Mouse (Mus musculus): ENCODE data around the gene Gstm3. TPM values are rescaled to one million over a fixed set of nuclear protein-coding genes. Genes with fewer than 3 reads are reported as not detected.
A peak's percentile ranks its signal among the peaks of the same experiment; 100 is the strongest.

Gstm3 gene
- polyA plus RNA-seq, 1 experiment from 2014 or later = 54.0 TPM

GRCm38 (mm10) chr3:107931670-107932069 lies 37.4 kb downstream of the Gstm3 start, which contains the start of gene Gstm7:
TSS of gene Gstm7 (minus strand) at chr3:107931817.
- no peaks in the 10 kb centered on the region for H3K9me3 ChIP-seq (ENCODE audit: control insufficient read depth, low read length)
- 0 out of 2 replicates have a peak within 1 kb of the TSS, but pooled peaks have one; percentile 18 for H3K27ac ChIP-seq (replicated peaks)
- TF ChIP-seq CTCF (IDR thresholded peaks at IDR 0.05; ENCODE audit: low read depth) (peak; percentile 56), EP300 (optimal IDR thresholded peaks at IDR 0.05) (no peak)
- peak; percentile 94 for ATAC-seq (ENCODE audit: low FRiP score, low TSS enrichment)
- peak within 1 kb of the TSS; percentile 27 for H3K4me3 ChIP-seq (ENCODE audit: low read depth, low read length)
- no peaks in the 10 kb centered on the region for H3K36me3 ChIP-seq (ENCODE audit: control insufficient read depth, insufficient read depth, low read length)
- H3K27me3 ChIP-seq (ENCODE audit: control insufficient read depth, insufficient read depth, low read length) = no peaks in the 10 kb centered on the region
- peak within 1 kb of the TSS; percentile 50 for H3K4me2 ChIP-seq (replicated peaks; ENCODE audit: low read depth)
- peak; percentile 98 for DNase-seq (ENCODE audit: low spot score)
- 0 out of 2 replicates have a peak within 1 kb of the TSS, but pooled peaks have one; percentile 43 for H3K9ac ChIP-seq (ENCODE audit: low read length)
- WGBS = 6% methylated on average over 10 of the region's 10 CpGs
- no peaks in the 10 kb centered on the region for H3K4me1 ChIP-seq (replicated peaks; ENCODE audit: control insufficient read depth, insufficient read depth)

- peak overlapping the region; percentile 27 for H3K4me3 ChIP-seq (ENCODE audit: low read depth, low read length)
- ATAC-seq (ENCODE audit: low FRiP score, low TSS enrichment) (no peak), DNase-seq (ENCODE audit: low spot score) (no peak)
- no peaks in the 10 kb centered on the region for H3K9me3 ChIP-seq (ENCODE audit: control insufficient read depth, low read length)
- H3K27me3 ChIP-seq (ENCODE audit: control insufficient read depth, insufficient read depth, low read length) = no peaks in the 10 kb centered on the region
- H3K9ac ChIP-seq (ENCODE audit: low read length) = 0 out of 2 replicates have a peak overlapping the region, but pooled peaks have one; percentile 43
- H3K4me2 ChIP-seq (replicated peaks; ENCODE audit: low read depth) = peak overlapping the region; percentile 50
- H3K36me3 ChIP-seq (ENCODE audit: control insufficient read depth, insufficient read depth, low read length) = no peaks in the 10 kb centered on the region
- H3K4me1 ChIP-seq (replicated peaks; ENCODE audit: control insufficient read depth, insufficient read depth) = no peaks in the 10 kb centered on the region
- TF ChIP-seq EP300 (optimal IDR thresholded peaks at IDR 0.05) = no peak
- TF ChIP-seq CTCF (IDR thresholded peaks at IDR 0.05; ENCODE audit: low read depth) = no peak
- 0 out of 2 replicates have a peak overlapping the region, but pooled peaks have one; percentile 18 for H3K27ac ChIP-seq (replicated peaks)
- WGBS = 63% methylated on average over 2 of the region's 2 CpGs
Measured at GRCm38 (mm10) chr3:107931134-107931533, 37.9 kb downstream of the Gstm3 start.

GRCm38 (mm10) chr3:107929731-107930130 lies 39.4 kb downstream of the Gstm3 start:
- H3K4me1 ChIP-seq (replicated peaks; ENCODE audit: control insufficient read depth, insufficient read depth) = no peaks in the 10 kb centered on the region
- TF ChIP-seq EP300 (optimal IDR thresholded peaks at IDR 0.05) (no peak), CTCF (IDR thresholded peaks at IDR 0.05; ENCODE audit: low read depth) (no peak)
- H3K27me3 ChIP-seq (ENCODE audit: control insufficient read depth, insufficient read depth, low read length) = no peaks in the 10 kb centered on the region
- WGBS = 64% methylated on average over 4 of the region's 4 CpGs
- H3K4me3 ChIP-seq (ENCODE audit: low read depth, low read length) = no peak overlapping the region
- H3K27ac ChIP-seq (replicated peaks) = no peak overlapping the region
- no peak overlapping the region for H3K4me2 ChIP-seq (replicated peaks; ENCODE audit: low read depth)
- ATAC-seq (ENCODE audit: low FRiP score, low TSS enrichment) (no peak), DNase-seq (ENCODE audit: low spot score) (no peak)
- no peaks in the 10 kb centered on the region for H3K9me3 ChIP-seq (ENCODE audit: control insufficient read depth, low read length)
- H3K9ac ChIP-seq (ENCODE audit: low read length) = no peak overlapping the region
- H3K36me3 ChIP-seq (ENCODE audit: control insufficient read depth, insufficient read depth, low read length) = no peaks in the 10 kb centered on the region

- Histone ChIP-seq H3K4me2 (replicated peaks; ENCODE audit: low read depth) (no peak overlapping the region), H3K9ac (ENCODE audit: low read length) (no peak overlapping the region), H3K27ac (replicated peaks) (no peak overlapping the region), H3K4me1 (replicated peaks; ENCODE audit: control insufficient read depth, insufficient read depth) (no peaks in the 10 kb centered on the region), H3K9me3 (ENCODE audit: control insufficient read depth, low read length) (no peaks in the 10 kb centered on the region), H3K4me3 (ENCODE audit: low read depth, low read length) (no peak overlapping the region), H3K27me3 (ENCODE audit: control insufficient read depth, insufficient read depth, low read length) (no peaks in the 10 kb centered on the region), H3K36me3 (ENCODE audit: control insufficient read depth, insufficient read depth, low read length) (no peaks in the 10 kb centered on the region)
- no peak for DNase-seq (ENCODE audit: low spot score)
- ATAC-seq (ENCODE audit: low FRiP score, low TSS enrichment) = no peak
- 69% methylated on average over 4 of the region's 4 CpGs for WGBS
- TF ChIP-seq EP300 (optimal IDR thresholded peaks at IDR 0.05) = no peak
Measured at GRCm38 (mm10) chr3:107929243-107929642, 39.8 kb downstream of the Gstm3 start.

- Histone ChIP-seq H3K27ac (replicated peaks) (no peak overlapping the region), H3K36me3 (ENCODE audit: control insufficient read depth, insufficient read depth, low read length) (no peaks in the 10 kb centered on the region), H3K27me3 (ENCODE audit: control insufficient read depth, insufficient read depth, low read length) (no peaks in the 10 kb centered on the region), H3K4me2 (replicated peaks; ENCODE audit: low read depth) (no peak overlapping the region), H3K4me1 (replicated peaks; ENCODE audit: control insufficient read depth, insufficient read depth) (no peaks in the 10 kb centered on the region), H3K9me3 (ENCODE audit: control insufficient read depth, low read length) (no peaks in the 10 kb centered on the region), H3K9ac (ENCODE audit: low read length) (no peak overlapping the region), H3K4me3 (ENCODE audit: low read depth, low read length) (no peak overlapping the region)
- no peak for DNase-seq (ENCODE audit: low spot score)
- TF ChIP-seq CTCF (IDR thresholded peaks at IDR 0.05; ENCODE audit: low read depth) (no peak), EP300 (optimal IDR thresholded peaks at IDR 0.05) (no peak)
- WGBS = 83% methylated on average over 11 of the region's 11 CpGs
- no peak for ATAC-seq (ENCODE audit: low FRiP score, low TSS enrichment)
Measured at GRCm38 (mm10) chr3:107928691-107929090, 40.4 kb downstream of the Gstm3 start.

- WGBS = 91% methylated on average over 3 of the region's 3 CpGs
- H3K27me3 ChIP-seq (ENCODE audit: control insufficient read depth, insufficient read depth, low read length) = no peaks in the 10 kb centered on the region
Measured at GRCm38 (mm10) chr3:107927841-107928240, 41.2 kb downstream of the Gstm3 start.

More at GRCm38 (mm10) chr3:107927841-107928240, 41.2 kb downstream of the Gstm3 start:
- TF ChIP-seq CTCF (IDR thresholded peaks at IDR 0.05; ENCODE audit: low read depth) (no peak), EP300 (optimal IDR thresholded peaks at IDR 0.05) (no peak)
- H3K36me3 ChIP-seq (ENCODE audit: control insufficient read depth, insufficient read depth, low read length) = no peaks in the 10 kb centered on the region
- H3K9me3 ChIP-seq (ENCODE audit: control insufficient read depth, low read length) = no peaks in the 10 kb centered on the region
- no peak overlapping the region for H3K27ac ChIP-seq (replicated peaks)
- no peaks in the 10 kb centered on the region for H3K4me1 ChIP-seq (replicated peaks; ENCODE audit: control insufficient read depth, insufficient read depth)
- no peak overlapping the region for H3K9ac ChIP-seq (ENCODE audit: low read length)
- ATAC-seq (ENCODE audit: low FRiP score, low TSS enrichment) (no peak), DNase-seq (ENCODE audit: low spot score) (no peak)
- no peak overlapping the region for H3K4me3 ChIP-seq (ENCODE audit: low read depth, low read length)
- no peak overlapping the region for H3K4me2 ChIP-seq (replicated peaks; ENCODE audit: low read depth)
